ENCODE assay signal across 7 mouse cellular contexts in the genomic region with DNA sequence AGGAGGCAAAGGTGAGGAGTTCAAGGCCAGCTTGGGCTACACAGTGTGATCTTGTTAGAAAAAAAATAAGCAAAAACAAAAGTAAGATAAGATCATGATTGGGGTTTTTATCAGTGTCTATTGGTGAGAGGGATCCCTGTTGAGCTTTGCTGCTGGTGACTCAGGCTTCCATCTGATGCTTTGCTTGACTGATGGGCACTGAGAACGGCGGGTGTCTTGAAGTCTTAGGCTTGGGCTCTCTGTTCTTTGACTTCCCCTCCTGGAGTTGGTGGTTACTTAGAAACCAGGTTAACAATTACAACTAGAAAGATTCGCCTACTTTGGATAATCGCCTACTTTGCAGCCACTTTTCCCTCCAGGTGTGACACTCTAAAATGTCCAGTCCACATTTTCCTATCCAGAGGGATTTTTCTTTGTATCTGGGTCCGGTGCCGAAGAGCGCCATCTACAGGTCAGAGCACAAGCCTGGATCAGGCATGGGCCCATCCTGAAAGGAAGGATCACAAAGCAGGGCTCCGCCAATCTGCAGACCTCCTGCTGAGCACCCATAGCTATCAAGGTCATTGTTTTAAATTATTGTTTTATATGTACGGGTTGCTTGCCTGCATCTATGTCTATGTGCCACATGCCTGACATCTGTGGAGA. TPM values are rescaled to one million over a fixed set of nuclear protein-coding genes. Genes with fewer than 3 reads are reported as not detected.
A peak's percentile ranks its signal among the peaks of the same experiment; 100 is the strongest.
DNase-seq lines count a peak whose midpoint lies in the region; ATAC-seq and TF ChIP-seq lines count a peak whose summit lies in the region.

No protein-coding gene starts in this region.

- no peak overlapping the region for H3K27ac ChIP-seq in kidney, embryonic 16.5 days (ENCODE audit: low read length)
- H3K27ac ChIP-seq in ES-E14 (ENCODE audit: insufficient read depth, low read depth, low read length, poor library complexity, severe bottlenecking) = no peak overlapping the region

- H3K4me1 ChIP-seq in kidney, embryonic 16.5 days (ENCODE audit: insufficient read depth, low read length) = peaks cover 32% of the 10 kb centered on the region
- no peaks in the 10 kb centered on the region for H3K4me1 ChIP-seq in ES-E14 (ENCODE audit: control insufficient read depth in 2 of 2, insufficient read depth in 2 of 2, low read length in 2 of 2, poor library complexity in 1 of 2)

- no peak overlapping the region for H3K4me2 ChIP-seq in kidney, embryonic 16.5 days (replicated peaks; ENCODE audit: low read depth, low read length)

- no peaks in the 10 kb centered on the region for H3K27me3 ChIP-seq in kidney, embryonic 16.5 days (ENCODE audit: insufficient read depth, low read length)

- in situ Hi-C loops in ES-E14 (cut with MboI; ENCODE audit: low sequenced_read_pairs in 2 of 2, unreplicated experiment in 2 of 2) = no loop called here

- H3K9ac ChIP-seq in kidney, embryonic 16.5 days (replicated peaks; ENCODE audit: low read length) = no peak overlapping the region
- H3K9ac ChIP-seq in ES-E14 (ENCODE audit: insufficient read depth, low read depth, low read length, poor library complexity, severe bottlenecking) = no peak overlapping the region

- ATAC-seq in kidney, embryonic 16.5 days (ENCODE audit: low FRiP score, low TSS enrichment) = no peak
- no peak for ATAC-seq in megakaryocyte-erythroid progenitor cell, adult 5-6 weeks (replicated peaks; ENCODE audit: low FRiP score, low TSS enrichment, poor library complexity, severe bottlenecking)

- H3K4me3 ChIP-seq in kidney, embryonic 16.5 days (ENCODE audit: low read length) = no peak overlapping the region
- H3K4me3 ChIP-seq in ES-E14 (ENCODE audit: insufficient read depth in 1 of 2, low read depth in 1 of 2, low read length in 2 of 2, poor library complexity in 1 of 2, severe bottlenecking in 1 of 2) = no peak overlapping the region

- WGBS in kidney, embryonic 16.5 days = 69% methylated on average over 9 of the region's 9 CpGs

- peak; percentile 42 to 61 for DNase-seq in kidney, postnatal 4 days
- DNase-seq in ES-E14 (ENCODE audit: low read depth, low spot score) = no peak
- peak; percentile 37 for DNase-seq in brain, adult 2 months (ENCODE audit: low read depth, low spot score)
- DNase-seq in lung, postnatal 14 days = peak; percentile 64
- DNase-seq in layer of hippocampus, adult 18-20 months (ENCODE audit: low spot score in 2 of 2) = no peak

- no peaks in the 10 kb centered on the region for H3K36me3 ChIP-seq in kidney, embryonic 16.5 days (ENCODE audit: insufficient read depth, low read length)
- no peaks in the 10 kb centered on the region for H3K36me3 ChIP-seq in ES-E14 (ENCODE audit: control insufficient read depth, insufficient read depth, low read length, poor library complexity, severe bottlenecking)

- no peaks in the 10 kb centered on the region for H3K9me3 ChIP-seq in kidney, embryonic 16.5 days (ENCODE audit: low read length)
- no peaks in the 10 kb centered on the region for H3K9me3 ChIP-seq in ES-E14 (ENCODE audit: control insufficient read depth, insufficient read depth, low read depth, low read length)

TF ChIP-seq in ES-E14, 5 proteins besides CTCF, POLR2A, EP300 and RAD21:
- TF ChIP-seq ZC3H11A (IDR thresholded peaks at IDR 0.05; ENCODE audit: borderline replicate concordance, low read depth, low read length) (peak; percentile 20; the same call in 1 of the 2 replicates), CHD2 (IDR thresholded peaks at IDR 0.05; ENCODE audit: low read depth, low read length) (no peak)
TF ChIP-seq in ES-E14: peak in this region for 1.

RNA-seq across cellular contexts. Expression of a gene that starts 34.1 kb away (rescaled TPM):
- 2.1 and 2.7 TPM in 2 replicates for polyA plus RNA-seq in kidney, embryonic 16.5 days (2015; fragmentation: Nextera tagmentation; extraction: Ambion mirVana)
- total RNA-seq in ES-E14 (2012; rRNA removed) = 0.21 and 0.71 TPM in 2 replicates
- total RNA-seq in layer of hippocampus, adult 18-20 months (2021) = 10 to 100 TPM; 73.1 to 82.3 TPM
- 34.1 and 50.0 TPM in 2 replicates for total RNA-seq in megakaryocyte-erythroid progenitor cell, adult 5-6 weeks (2014; fragmentation: Nextera tagmentation)
- total RNA-seq in megakaryocyte-erythroid progenitor cell, adult 5-6 weeks (2017) = 24.7 and 32.6 TPM in 2 replicates

Comparison
In these comparisons a context has a peak if more than half of its experiments do, and no peak if none do; other contexts are left out.
1. DNase-seq: peak in kidney, postnatal 4 days (2 of 2), brain, adult 2 months (single experiment) and lung, postnatal 14 days (single experiment); none in ES-E14 (single experiment) and layer of hippocampus, adult 18-20 months (0 of 2).
2. RNA of a gene that starts 34.1 kb away (total RNA-seq): 73.1 to 82.3 TPM in layer of hippocampus, adult 18-20 months and 24.7 to 50.0 TPM in megakaryocyte-erythroid progenitor cell, adult 5-6 weeks; 0.21 to 0.71 TPM in ES-E14; every median in the first group is over 10 times any median in the second.